Mouse (Mus musculus) neural tube, embryonic 11.5 days (tissue): ENCODE data around the gene Pheta1. TPM values are rescaled to one million over a fixed set of nuclear protein-coding genes. Genes with fewer than 3 reads are reported as not detected.

Experiments
- ATAC-seq: fragments of 200-750 bp; cut with Nextera tagmentation; 2 replicates; pipeline ENCODE4 v1.8.0; 2017; ENCODE audit warnings: moderate number of reproducible peaks, mild to moderate bottlenecking, moderate TSS enrichment, moderate library complexity; ENCODE audit not compliant: insufficient read depth, low FRiP score, low TSS enrichment
- DNase-seq: peaks from one replicate; pipeline ENCODE4 v3.0.0-alpha.2; 2015; ENCODE audit warnings: low spot score
- H3K27ac ChIP-seq: fragments of 300-500 bp; sonication (generic); 2 replicates; pipeline ENCODE4 v1.5.1; 2014; ENCODE audit warnings: low read depth, mild to moderate bottlenecking, low read length
- H3K27me3 ChIP-seq: fragments of 300-500 bp; sonication (generic); 2 replicates; pipeline ENCODE4 v1.6.1; 2014; ENCODE audit warnings: mild to moderate bottlenecking, low read length, mixed read lengths; ENCODE audit not compliant: control insufficient read depth, insufficient read depth
- H3K36me3 ChIP-seq: fragments of 300-500 bp; sonication (generic); 2 replicates; pipeline ENCODE4 v1.6.1; 2014; ENCODE audit warnings: mild to moderate bottlenecking, low read length, moderate library complexity, mixed read lengths; ENCODE audit not compliant: control insufficient read depth, insufficient read depth
- H3K4me1 ChIP-seq: fragments of 300-500 bp; sonication (generic); 2 replicates; pipeline ENCODE4 v1.6.1; 2014; ENCODE audit warnings: low read length, mixed read lengths; ENCODE audit not compliant: control insufficient read depth, insufficient read depth
- H3K4me2 ChIP-seq: fragments of 300-500 bp; sonication (generic); 2 replicates; pipeline ENCODE4 v1.6.1; 2014; ENCODE audit warnings: low read depth, mild to moderate bottlenecking, moderate library complexity
- H3K4me3 ChIP-seq: fragments of 300-500 bp; sonication (generic); 2 replicates; pipeline ENCODE4 v1.5.1; 2014; ENCODE audit warnings: low read depth, low read length
- H3K9ac ChIP-seq: fragments of 300-500 bp; sonication (generic); 2 replicates; pipeline ENCODE4 v1.6.1; 2014; ENCODE audit warnings: mild to moderate bottlenecking, low read length
- H3K9me3 ChIP-seq: fragments of 300-500 bp; sonication (generic); 2 replicates; pipeline ENCODE4 v1.6.1; 2016; ENCODE audit warnings: low read length; ENCODE audit not compliant: control insufficient read depth
- WGBS: fragments of 180-500 bp; shearing (Covaris S2); extraction: QIAGEN DNeasy Blood & Tissue Kit; methylation state at CpG from one replicate; pipeline ENCODE4 v1.1.7; 2014; 5-methylcytosine and 5-hydroxymethylcytosine counted together
- microRNA-seq: library from miRNA; unstranded; fragments of <30 nt; microRNA quantifications from one replicate; pipeline ENCODE4, GENCODE M21; 2016
- polyA plus RNA-seq: library from polyadenylated mRNA; unstranded; fragments of >200 nt; fragmentation: Nextera tagmentation; extraction: Ambion mirVana; gene quantifications from 2 replicates; pipeline ENCODE4 v1.2.1, GENCODE M21; 2014

Gene Pheta1
- polyA plus RNA-seq, 1 experiment from 2014 or later: 32.3 TPM

DNA sequence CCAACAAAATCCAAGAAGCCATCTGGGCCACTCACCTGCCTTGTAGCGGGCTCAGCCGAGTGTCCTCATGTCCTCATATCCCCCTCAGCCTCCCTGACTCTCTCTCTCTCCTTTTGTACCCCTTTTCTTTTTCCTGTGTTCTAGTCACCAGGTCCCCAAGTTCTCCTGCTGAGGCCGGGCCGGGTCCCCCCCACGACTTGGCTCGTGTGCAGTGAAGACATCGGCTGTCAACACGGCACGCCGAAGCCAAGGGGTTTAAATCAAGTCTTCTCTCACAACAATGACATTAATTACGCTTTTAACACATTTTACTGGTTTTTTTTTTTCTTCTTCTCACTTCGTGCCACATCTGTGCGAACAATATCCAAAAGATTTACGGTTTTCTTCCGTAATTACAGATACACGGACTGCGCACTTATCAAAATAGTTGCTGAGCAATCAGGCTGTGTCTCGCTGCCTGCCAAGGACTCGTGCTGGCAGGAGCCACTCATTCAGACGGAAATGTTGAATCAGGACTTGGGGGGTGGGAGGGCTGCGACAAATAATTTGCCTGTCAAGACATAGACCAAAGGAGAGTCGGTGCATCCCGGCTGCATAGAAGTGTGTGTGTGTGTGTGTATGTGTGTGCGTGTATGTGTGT is 46.5 kb downstream of the Pheta1 start:
- no peak overlapping the region for H3K9ac ChIP-seq

DNA sequence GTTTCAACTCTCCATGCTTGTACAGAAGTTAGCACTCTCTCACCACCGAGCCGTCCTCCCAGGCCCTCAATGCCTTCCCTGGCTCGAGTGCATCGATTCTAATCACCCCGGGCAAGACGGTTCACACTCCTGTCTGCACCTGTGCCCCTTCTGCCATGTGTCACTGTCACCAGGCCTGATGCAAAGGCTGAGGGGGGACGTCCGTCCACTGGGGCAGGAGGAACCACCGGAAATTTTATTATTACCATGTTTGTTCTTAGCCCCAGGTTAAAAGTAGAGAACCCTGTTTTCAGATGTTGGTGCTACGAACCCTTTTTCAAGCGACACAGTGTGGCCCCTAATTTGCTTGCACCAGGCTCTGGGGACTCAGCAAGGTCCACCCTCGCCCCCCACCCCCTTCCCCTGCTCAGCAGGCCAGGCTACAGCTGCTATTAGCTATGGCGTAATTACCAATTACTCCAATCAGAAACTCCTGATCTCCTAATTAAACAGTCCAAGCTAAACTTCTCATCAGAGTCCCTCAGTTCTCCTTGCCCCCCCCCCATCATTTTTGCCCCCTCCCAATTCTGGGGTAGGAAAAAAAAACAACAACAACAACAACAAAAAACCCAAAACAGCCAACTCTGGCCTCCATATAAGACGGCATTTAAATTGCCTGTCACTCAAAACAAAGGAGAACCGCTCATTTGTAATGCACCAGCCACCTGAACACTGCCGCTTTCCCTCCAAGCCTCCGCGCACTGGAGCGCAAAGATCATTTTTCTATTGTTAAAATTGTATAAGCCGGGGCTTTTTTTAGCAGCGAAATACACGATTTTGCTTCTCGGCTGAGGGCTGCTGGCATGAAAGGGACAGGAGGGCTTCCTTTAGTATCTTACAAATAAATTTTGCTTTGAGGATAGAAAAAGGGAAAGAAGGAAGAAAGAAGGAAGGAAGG is 54.3 kb downstream of the Pheta1 start:
- DNase-seq: no peak
- Histone ChIP-seq H3K9me3 (no peaks in the 10 kb centered on the region), H3K27me3 (no peaks in the 10 kb centered on the region), H3K4me1 (no peaks in the 10 kb centered on the region), H3K27ac (no peak overlapping the region), H3K9ac (no peak overlapping the region), H3K4me2 (no peak overlapping the region), H3K36me3 (no peaks in the 10 kb centered on the region), H3K4me3 (no peak overlapping the region)
- WGBS: 52% methylated on average over 23 of the region's 23 CpGs
- ATAC-seq: no peak

More for the DNA sequence above, 46.5 kb downstream of the Pheta1 start:
- Histone ChIP-seq H3K4me1 (peaks cover 13% of the 10 kb centered on the region), H3K9me3 (no peaks in the 10 kb centered on the region), H3K4me3 (no peak overlapping the region), H3K27me3 (no peaks in the 10 kb centered on the region), H3K36me3 (no peaks in the 10 kb centered on the region), H3K4me2 (no peak overlapping the region), H3K27ac (peak overlapping the region; percentile 44; the same call in 1 of the 2 replicates)
- 32% methylated on average over 24 of the region's 24 CpGs for WGBS
- DNase-seq (peak; percentile 35), ATAC-seq (no peak)

Small RNA genes within 50 kb of the gene (microRNA-seq; reads per million reads assigned to microRNA genes)
- gene Mir7031: not detected

Other genes with a start within 250 kb of the Pheta1 start
- 1.3 and 1.7 TPM in 2 replicates for gene Acad12, start 230.0 kb upstream of the Pheta1 start, polyA plus RNA-seq
- 2.5 and 2.8 TPM in 2 replicates for gene Acad10, start 188.5 kb upstream of the Pheta1 start, polyA plus RNA-seq
- gene Brap, start 188.4 kb upstream of the Pheta1 start, polyA plus RNA-seq: 47.9 and 51.3 TPM in 2 replicates
- 101 and 102 TPM in 2 replicates for gene Atxn2, start 137.6 kb upstream of the Pheta1 start, polyA plus RNA-seq
- 10.2 and 10.5 TPM in 2 replicates for gene Sh2b3, start 11.3 kb upstream of the Pheta1 start, polyA plus RNA-seq
- gene Cux2, start 201.1 kb downstream of the Pheta1 start, polyA plus RNA-seq: 12.7 and 16.2 TPM in 2 replicates